In the genomic region with DNA sequence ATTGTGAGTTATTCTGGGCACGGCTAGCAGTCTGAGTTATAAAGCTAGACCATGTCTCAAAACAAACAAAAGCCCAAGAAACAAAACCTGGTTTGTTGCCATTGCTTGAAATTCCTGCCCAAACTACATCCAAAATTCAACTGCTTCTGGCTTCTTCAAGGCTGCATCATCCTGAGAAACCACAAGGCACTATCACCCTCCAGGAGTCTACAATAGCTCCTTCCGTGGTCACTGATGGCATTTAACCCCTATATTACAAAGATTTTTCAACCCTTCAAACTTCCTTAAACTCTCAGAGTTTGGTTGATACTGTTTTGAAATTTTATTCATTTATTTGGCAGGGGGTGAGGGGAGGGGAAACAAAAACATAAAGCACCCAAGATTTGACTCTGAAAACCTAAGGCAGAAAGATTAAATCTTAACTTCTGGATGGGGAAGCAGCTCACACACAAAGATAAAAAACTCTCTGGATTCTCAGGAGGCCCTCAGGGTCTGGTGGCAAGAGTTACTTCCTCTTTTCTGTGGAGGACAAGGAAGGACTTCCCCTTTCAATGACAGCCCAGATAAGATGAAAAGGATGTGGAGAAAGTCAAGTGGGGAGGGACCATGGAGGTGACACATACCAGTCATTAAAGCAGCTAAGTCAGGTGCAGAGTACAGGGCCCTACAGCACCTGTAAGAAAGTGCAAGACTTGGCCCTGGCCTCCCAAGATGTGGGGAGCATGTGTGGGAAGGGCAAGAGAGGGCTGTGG, we compare ENCODE assay signal across 9 mouse cellular contexts.
DNase-seq lines count a peak whose midpoint lies in the region; ATAC-seq and TF ChIP-seq lines count a peak whose summit lies in the region.
"Had no signal": no experiment of that assay in that cellular context is flagged by ENCODE, and none has a peak within 500 bp of the region (broad histone marks: within the 10 kb centered on the region; RNA-seq: fewer than 3 reads in every experiment).

No protein-coding gene starts in this region.

- no peaks in the 10 kb centered on the region for H3K27me3 ChIP-seq in neural tube, embryonic 13.5 days
- no peaks in the 10 kb centered on the region for H3K27me3 ChIP-seq in liver, postnatal 0 days (ENCODE audit: insufficient read depth, low read length)
- H3K27me3 ChIP-seq in stomach, postnatal 0 days (ENCODE audit: control insufficient read depth, insufficient read depth, low read length), result no peaks in the 10 kb centered on the region
- H3K27me3 ChIP-seq: midbrain, embryonic 15.5 days had no signal

- no peak for TF ChIP-seq CTCF in bone marrow macrophage, adult 2 months (IDR thresholded peaks at IDR 0.05; ENCODE audit: low read depth, low read length)
- no peak for TF ChIP-seq CTCF in liver, postnatal 0 days (IDR thresholded peaks at IDR 0.05; ENCODE audit: low read depth)
- no peak for TF ChIP-seq CTCF in stomach, postnatal 0 days (IDR thresholded peaks at IDR 0.05; ENCODE audit: low read depth)

- no peak for ATAC-seq in neural tube, embryonic 13.5 days (ENCODE audit: low read depth)
- peak; percentile 80 for ATAC-seq in liver, postnatal 0 days
- ATAC-seq in stomach, postnatal 0 days (ENCODE audit: low FRiP score, low TSS enrichment), result 0 out of 2 replicates have a peak, but pooled peaks have one; percentile 35
- ATAC-seq: midbrain, embryonic 15.5 days had no signal

- H3K4me3 ChIP-seq in neural tube, embryonic 13.5 days, result no peak overlapping the region
- H3K4me3 ChIP-seq in bone marrow macrophage, adult 2 months (ENCODE audit: insufficient read depth, low read length), result no peak overlapping the region
- no peak overlapping the region for H3K4me3 ChIP-seq in liver, postnatal 0 days (ENCODE audit: low read depth, low read length)
- no peak overlapping the region for H3K4me3 ChIP-seq in stomach, postnatal 0 days (ENCODE audit: low read depth, low read length)
- H3K4me3 ChIP-seq: midbrain, embryonic 15.5 days had no signal

- TF ChIP-seq POLR2A in bone marrow macrophage, adult 2 months (IDR thresholded peaks at IDR 0.05; ENCODE audit: borderline replicate concordance, low read depth, low read length), result no peak

- H3K36me3 ChIP-seq in neural tube, embryonic 13.5 days, result peaks cover 10% of the 10 kb centered on the region; the same call in 1 of the 2 replicates
- H3K36me3 ChIP-seq in liver, postnatal 0 days (replicated peaks; ENCODE audit: insufficient read depth, low read length), result no peaks in the 10 kb centered on the region
- no peaks in the 10 kb centered on the region; the same call in 1 of the 2 replicates for H3K36me3 ChIP-seq in stomach, postnatal 0 days (ENCODE audit: control insufficient read depth, insufficient read depth, low read length)
- H3K36me3 ChIP-seq: midbrain, embryonic 15.5 days had no signal

- no peaks in the 10 kb centered on the region for H3K9me3 ChIP-seq in neural tube, embryonic 13.5 days
- no peaks in the 10 kb centered on the region for H3K9me3 ChIP-seq in liver, postnatal 0 days (ENCODE audit: low read length)
- H3K9me3 ChIP-seq in stomach, postnatal 0 days (ENCODE audit: control insufficient read depth, low read length), result no peaks in the 10 kb centered on the region
- H3K9me3 ChIP-seq: midbrain, embryonic 15.5 days had no signal

- DNase-seq in neural tube, embryonic 10.5 days (ENCODE audit: extremely low spot score, low spot score), result no peak
- peak; percentile 18 for DNase-seq in liver, postnatal 0 days
- DNase-seq in stomach, postnatal 0 days (ENCODE audit: low spot score), result no peak
- DNase-seq in testis, postnatal 14 days (ENCODE audit: low spot score), result no peak
- DNase-seq in spleen, postnatal 14 days (ENCODE audit: low spot score in 2 of 2), result no peak
- DNase-seq: embryo, embryonic 11 days had no signal

- WGBS in neural tube, embryonic 13.5 days, result 79% methylated on average over 2 of the region's 2 CpGs
- 31% methylated on average over 2 of the region's 2 CpGs for WGBS in liver, postnatal 0 days (ENCODE audit: insufficient replicate concordance)
- 70% methylated on average over 2 of the region's 2 CpGs for WGBS in stomach, postnatal 0 days

- H3K9ac ChIP-seq in neural tube, embryonic 13.5 days, result no peak overlapping the region
- no peak overlapping the region for H3K9ac ChIP-seq in liver, postnatal 0 days (replicated peaks)
- H3K9ac ChIP-seq in stomach, postnatal 0 days (ENCODE audit: low read length), result no peak overlapping the region
- H3K9ac ChIP-seq: midbrain, embryonic 15.5 days had no signal

- peaks cover 24% of the 10 kb centered on the region for H3K4me1 ChIP-seq in neural tube, embryonic 13.5 days (replicated peaks)
- H3K4me1 ChIP-seq in bone marrow macrophage, adult 2 months (ENCODE audit: control insufficient read depth, insufficient read depth, low read length), result peaks cover 35% of the 10 kb centered on the region
- H3K4me1 ChIP-seq in liver, postnatal 0 days (ENCODE audit: insufficient read depth), result 0 out of 2 replicates have a peak, but pooled peaks cover 5% of the 10 kb centered on the region
- H3K4me1 ChIP-seq in stomach, postnatal 0 days (replicated peaks; ENCODE audit: control insufficient read depth, insufficient read depth), result peaks cover 3% of the 10 kb centered on the region; the same call in 1 of the 2 replicates

- no peak for TF ChIP-seq EP300 in liver, postnatal 0 days (IDR thresholded peaks at IDR 0.05; ENCODE audit: low read depth)
- TF ChIP-seq EP300 in stomach, postnatal 0 days (optimal IDR thresholded peaks at IDR 0.05), result no peak

- H3K4me2 ChIP-seq in neural tube, embryonic 13.5 days, result no peak overlapping the region
- no peak overlapping the region for H3K4me2 ChIP-seq in liver, postnatal 0 days (ENCODE audit: low read depth, low read length)
- H3K4me2 ChIP-seq in stomach, postnatal 0 days (replicated peaks; ENCODE audit: low read depth), result no peak overlapping the region
- H3K4me2 ChIP-seq: midbrain, embryonic 15.5 days had no signal

- H3K27ac ChIP-seq in neural tube, embryonic 13.5 days (replicated peaks), result peak overlapping the region; percentile 43; the same call in 1 of the 2 replicates
- peak overlapping the region; percentile 57 for H3K27ac ChIP-seq in bone marrow macrophage, adult 2 months (ENCODE audit: insufficient read depth, low read depth, low read length)
- 0 out of 2 replicates have a peak overlapping the region, but pooled peaks have one; percentile 31 for H3K27ac ChIP-seq in liver, postnatal 0 days (ENCODE audit: low read depth)
- H3K27ac ChIP-seq in stomach, postnatal 0 days (replicated peaks), result no peak overlapping the region
- H3K27ac ChIP-seq: midbrain, embryonic 15.5 days had no signal
